Comparison of ENCODE assay signal across 16 mouse cellular contexts in the genomic region with DNA sequence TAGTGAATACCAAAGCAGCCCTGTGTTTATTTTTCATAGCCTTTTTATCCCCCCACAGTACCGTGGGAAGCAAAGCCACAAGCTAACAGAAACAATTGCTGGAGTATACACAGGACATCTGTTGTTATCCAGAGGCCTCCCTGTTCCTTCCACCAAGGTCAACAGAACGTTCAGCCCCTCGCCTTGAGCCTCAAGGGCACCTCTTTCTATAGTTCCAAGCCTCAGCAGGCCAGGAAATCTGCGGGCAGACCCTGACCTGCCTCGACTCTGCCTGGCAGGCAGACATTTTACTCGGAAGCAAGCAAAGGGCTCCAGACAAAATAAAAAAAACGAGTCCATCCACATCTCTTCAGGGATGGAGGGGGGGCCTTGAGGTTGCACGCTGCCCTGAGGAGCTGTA.
DNase-seq lines count a peak whose midpoint lies in the region; ATAC-seq and TF ChIP-seq lines count a peak whose summit lies in the region.
"Had no signal": no experiment of that assay in that cellular context is flagged by ENCODE, and none has a peak within 500 bp of the region (broad histone marks: within the 10 kb centered on the region; RNA-seq: fewer than 3 reads in every experiment).

No protein-coding gene starts in this region.

- H3K9ac ChIP-seq in hindbrain, embryonic 15.5 days = no peak overlapping the region
- H3K9ac ChIP-seq in hindbrain, embryonic 14.5 days = no peak overlapping the region
- no peak overlapping the region for H3K9ac ChIP-seq in stomach, embryonic 15.5 days
- no peak overlapping the region for H3K9ac ChIP-seq in stomach, postnatal 0 days (ENCODE audit: low read length)
- H3K9ac ChIP-seq: forebrain, embryonic 12.5 days; liver, embryonic 14.5 days; neural tube, embryonic 12.5 days had no signal

- H3K9me3 ChIP-seq in hindbrain, embryonic 15.5 days = no peaks in the 10 kb centered on the region; the same call in 1 of the 2 replicates
- 0 out of 2 replicates have a peak, but pooled peaks cover 3% of the 10 kb centered on the region for H3K9me3 ChIP-seq in hindbrain, embryonic 14.5 days (ENCODE audit: control insufficient read depth, low read length)
- no peaks in the 10 kb centered on the region for H3K9me3 ChIP-seq in stomach, embryonic 15.5 days
- no peaks in the 10 kb centered on the region for H3K9me3 ChIP-seq in stomach, postnatal 0 days (ENCODE audit: control insufficient read depth, low read length)
- H3K9me3 ChIP-seq: forebrain, embryonic 12.5 days; midbrain, embryonic 10.5 days had no signal

- H3K36me3 ChIP-seq in hindbrain, embryonic 15.5 days = no peaks in the 10 kb centered on the region
- no peaks in the 10 kb centered on the region for H3K36me3 ChIP-seq in hindbrain, embryonic 14.5 days (replicated peaks; ENCODE audit: control insufficient read depth, insufficient read depth)
- H3K36me3 ChIP-seq in stomach, embryonic 15.5 days = no peaks in the 10 kb centered on the region
- no peaks in the 10 kb centered on the region for H3K36me3 ChIP-seq in stomach, postnatal 0 days (ENCODE audit: control insufficient read depth, insufficient read depth, low read length)
- H3K36me3 ChIP-seq: forebrain, embryonic 12.5 days; midbrain, embryonic 10.5 days; neural tube, embryonic 12.5 days had no signal

- WGBS in hindbrain, embryonic 15.5 days = 54% methylated on average over 8 of the region's 8 CpGs
- 57% methylated on average over 8 of the region's 8 CpGs for WGBS in hindbrain, embryonic 14.5 days
- WGBS in stomach, embryonic 15.5 days = 30% methylated on average over 8 of the region's 8 CpGs
- whole genome bisulfite sequencing in stomach, postnatal 0 days = 35% methylated on average over 8 of the region's 8 CpGs

- H3K4me2 ChIP-seq in hindbrain, embryonic 15.5 days = no peak overlapping the region
- H3K4me2 ChIP-seq in hindbrain, embryonic 14.5 days (replicated peaks) = no peak overlapping the region
- no peak overlapping the region for H3K4me2 ChIP-seq in stomach, embryonic 15.5 days
- H3K4me2 ChIP-seq in stomach, postnatal 0 days (replicated peaks; ENCODE audit: low read depth) = no peak overlapping the region
- H3K4me2 ChIP-seq: forebrain, embryonic 12.5 days; neural tube, embryonic 12.5 days had no signal

- no peak for TF ChIP-seq EP300 in stomach, postnatal 0 days (optimal IDR thresholded peaks at IDR 0.05)

- no peak for TF ChIP-seq CTCF in stomach, postnatal 0 days (IDR thresholded peaks at IDR 0.05; ENCODE audit: low read depth)

- H3K4me1 ChIP-seq in hindbrain, embryonic 15.5 days (replicated peaks) = no peaks in the 10 kb centered on the region; the same call in 1 of the 2 replicates
- H3K4me1 ChIP-seq in hindbrain, embryonic 14.5 days (replicated peaks; ENCODE audit: control insufficient read depth, insufficient read depth, low read length) = no peaks in the 10 kb centered on the region; the same call in 1 of the 2 replicates
- H3K4me1 ChIP-seq in stomach, embryonic 15.5 days = peaks cover 3% of the 10 kb centered on the region; the same call in 1 of the 2 replicates
- H3K4me1 ChIP-seq in stomach, postnatal 0 days (replicated peaks; ENCODE audit: control insufficient read depth, insufficient read depth) = no peaks in the 10 kb centered on the region
- H3K4me1 ChIP-seq: neural tube, embryonic 12.5 days had no signal

- no peak overlapping the region for H3K4me3 ChIP-seq in hindbrain, embryonic 15.5 days
- H3K4me3 ChIP-seq in hindbrain, embryonic 14.5 days (replicated peaks; ENCODE audit: low read length) = no peak overlapping the region
- H3K4me3 ChIP-seq in stomach, embryonic 15.5 days (replicated peaks) = no peak overlapping the region
- no peak overlapping the region for H3K4me3 ChIP-seq in stomach, postnatal 0 days (ENCODE audit: low read depth, low read length)
- H3K4me3 ChIP-seq: forebrain, embryonic 12.5 days; heart, adult 2 months; midbrain, embryonic 10.5 days; neural tube, embryonic 12.5 days had no signal

- ATAC-seq in hindbrain, embryonic 15.5 days (ENCODE audit: low FRiP score, low read depth) = no peak
- no peak for ATAC-seq in hindbrain, embryonic 14.5 days (ENCODE audit: low FRiP score)
- ATAC-seq in stomach, embryonic 15.5 days (ENCODE audit: insufficient read depth, low FRiP score, low read depth) = no peak
- no peak for ATAC-seq in stomach, postnatal 0 days (ENCODE audit: low FRiP score, low TSS enrichment)
- ATAC-seq: CD4-positive, CD25-positive, alpha-beta regulatory T cell, adult 4 months had no signal

- no peak for DNase-seq in hindbrain, embryonic 14.5 days (ENCODE audit: low spot score)
- DNase-seq in stomach, postnatal 0 days (ENCODE audit: low spot score) = no peak
- DNase-seq in lung, postnatal 14 days = peak; percentile 15
- DNase-seq in cerebellum, adult 8-10 months = no peak
- no peak for DNase-seq in c-Kit-positive CD71-positive TER-119-positive erythroid progenitor cells, embryonic 14.5 days (ENCODE audit: low spot score)
- DNase-seq: cerebellum, postnatal 14 days; heart, adult 2 months; kidney, adult 11 months; kidney, postnatal 25 days had no signal

- H3K27me3 ChIP-seq in hindbrain, embryonic 15.5 days = no peaks in the 10 kb centered on the region
- no peaks in the 10 kb centered on the region for H3K27me3 ChIP-seq in hindbrain, embryonic 14.5 days (ENCODE audit: control insufficient read depth, insufficient read depth, low read length)
- H3K27me3 ChIP-seq in stomach, embryonic 15.5 days (replicated peaks) = no peaks in the 10 kb centered on the region
- no peaks in the 10 kb centered on the region for H3K27me3 ChIP-seq in stomach, postnatal 0 days (ENCODE audit: control insufficient read depth, insufficient read depth, low read length)
- H3K27me3 ChIP-seq: forebrain, embryonic 12.5 days; neural tube, embryonic 12.5 days had no signal

- peak overlapping the region; percentile 11; the same call in 1 of the 2 replicates for H3K27ac ChIP-seq in hindbrain, embryonic 15.5 days (replicated peaks)
- H3K27ac ChIP-seq in hindbrain, embryonic 14.5 days = no peak overlapping the region
- peak overlapping the region; percentile 31 for H3K27ac ChIP-seq in stomach, embryonic 15.5 days
- no peak overlapping the region for H3K27ac ChIP-seq in stomach, postnatal 0 days (replicated peaks)
- H3K27ac ChIP-seq: forebrain, embryonic 12.5 days; heart, adult 2 months; liver, embryonic 14.5 days; midbrain, embryonic 10.5 days; neural tube, embryonic 12.5 days had no signal

Comparison
In these comparisons a context has a peak if more than half of its experiments do, and no peak if none do; other contexts are left out.
1. H3K27ac ChIP-seq: peak in hindbrain, embryonic 15.5 days (single experiment) and stomach, embryonic 15.5 days (single experiment); none in hindbrain, embryonic 14.5 days (single experiment) and stomach, postnatal 0 days (single experiment).